Mouse (Mus musculus) heart, postnatal 0 days (tissue): ENCODE measurements around the gene Mylip. TPM values are rescaled to one million over a fixed set of nuclear protein-coding genes. Genes with fewer than 3 reads are reported as not detected.

ENCODE experiments used
- ATAC-seq: fragments of 200-750 bp; cut with Nextera tagmentation; 2 replicates; pipeline ENCODE4 v1.8.0; 2017; ENCODE audit warnings: low read depth, moderate number of reproducible peaks, moderate library complexity; ENCODE audit not compliant: insufficient read depth
- DNase-seq: peaks from one replicate; pipeline ENCODE4 v3.0.0-alpha.2; 2016; ENCODE audit warnings: low spot score
- H3K27ac ChIP-seq: fragments of 300-500 bp; sonication (generic); 2 replicates; pipeline ENCODE4 v1.5.1; 2014; ENCODE audit warnings: low read depth, mild to moderate bottlenecking
- H3K27me3 ChIP-seq: fragments of 300-500 bp; sonication (generic); 2 replicates; pipeline ENCODE4 v1.6.1; 2014; ENCODE audit warnings: low read length, mixed read lengths; ENCODE audit not compliant: control insufficient read depth, insufficient read depth
- H3K36me3 ChIP-seq: fragments of 300-500 bp; sonication (generic); replicated peaks from 2 replicates; pipeline ENCODE4 v1.6.1; 2014; ENCODE audit warnings: low read length, mixed read lengths; ENCODE audit not compliant: control insufficient read depth, insufficient read depth
- H3K4me1 ChIP-seq: fragments of 300-500 bp; sonication (generic); 2 replicates; pipeline ENCODE4 v1.6.1; 2014; ENCODE audit warnings: antibody characterized with exemption; ENCODE audit not compliant: control insufficient read depth, insufficient read depth
- H3K4me2 ChIP-seq: fragments of 300-500 bp; sonication (generic); 2 replicates; pipeline ENCODE4 v1.6.1; 2014; ENCODE audit warnings: low read depth, mild to moderate bottlenecking, low read length, moderate library complexity
- H3K4me3 ChIP-seq: fragments of 300-500 bp; sonication (generic); 2 replicates; pipeline ENCODE4 v1.5.1; 2014; ENCODE audit warnings: low read depth, low read length
- H3K9ac ChIP-seq: fragments of 300-500 bp; sonication (generic); replicated peaks from 2 replicates; pipeline ENCODE4 v1.6.1; 2014; ENCODE audit warnings: low read depth, low read length, mixed read lengths
- H3K9me3 ChIP-seq: fragments of 300-500 bp; sonication (generic); replicated peaks from 2 replicates; pipeline ENCODE4 v1.6.1; 2016; ENCODE audit warnings: low read length; ENCODE audit not compliant: control insufficient read depth
- CTCF ChIP-seq: IDR thresholded peaks from 2 replicates; pipeline ENCODE4 v1.5.1; 2016; ENCODE audit warnings: antibody characterized with exemption, control low read depth, low read depth
- EP300 ChIP-seq: IDR thresholded peaks from 2 replicates; pipeline ENCODE4 v1.6.1; 2016; ENCODE audit warnings: antibody characterized with exemption, low read depth
- WGBS: fragments of 180-500 bp; shearing (Covaris S2); extraction: QIAGEN DNeasy Blood & Tissue Kit; methylation state at CpG from one replicate; pipeline ENCODE4 v1.1.7; 2014; 5-methylcytosine and 5-hydroxymethylcytosine counted together
- polyA plus RNA-seq: library from polyadenylated mRNA; unstranded; fragments of >200 nt; fragmentation: Nextera tagmentation; extraction: Ambion mirVana; gene quantifications from 2 replicates; pipeline ENCODE4 v1.2.1, GENCODE M21; 2015
- total RNA-seq: library from RNA; depleted of rRNA; stranded (reverse); fragments of >200 nt; gene quantifications from 2 replicates; pipeline ENCODE4 v1.2.3, GENCODE M21; 2014; ENCODE audit warnings: low replicate concordance; rRNA removed

Mylip gene
- total and polyA plus RNA-seq, 2 experiments from 2014 or later: 7.1 to 30.1 TPM

DNA sequence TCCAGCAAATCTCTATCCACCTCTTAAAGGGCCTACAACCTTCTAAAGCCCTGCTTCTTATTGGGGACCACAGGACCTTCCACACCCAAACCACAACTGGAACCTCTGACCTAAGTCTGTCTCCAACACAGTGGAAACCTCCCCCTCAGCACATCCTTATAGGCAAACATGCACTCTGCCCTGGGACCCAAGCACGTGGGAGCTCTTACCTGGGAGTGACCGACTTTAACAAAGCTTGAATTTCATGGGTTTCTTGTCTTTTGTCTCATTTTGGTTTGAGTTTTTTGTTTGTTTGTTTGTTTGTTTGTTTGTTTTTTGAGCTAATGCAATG lies 66.3 kb downstream of the Mylip start:
- H3K4me3 ChIP-seq: no peak overlapping the region
- H3K27ac ChIP-seq: peak overlapping the region; percentile 80
- ATAC-seq: 0 out of 2 replicates have a peak, but pooled peaks have one; percentile 10
- H3K4me1 ChIP-seq: peaks cover 19% of the 10 kb centered on the region
- H3K9ac ChIP-seq: 0 out of 2 replicates have a peak overlapping the region, but pooled peaks have one; percentile 22
- 0 out of 2 replicates have a peak, but pooled peaks cover 4% of the 10 kb centered on the region for H3K9me3 ChIP-seq
- no peak for DNase-seq
- no peaks in the 10 kb centered on the region for H3K27me3 ChIP-seq
- 47% methylated on average over 2 of the region's 2 CpGs for WGBS
- TF ChIP-seq CTCF (no peak), EP300 (no peak)
- no peaks in the 10 kb centered on the region for H3K36me3 ChIP-seq
- H3K4me2 ChIP-seq: peak overlapping the region; percentile 48; the same call in 1 of the 2 replicates

DNA sequence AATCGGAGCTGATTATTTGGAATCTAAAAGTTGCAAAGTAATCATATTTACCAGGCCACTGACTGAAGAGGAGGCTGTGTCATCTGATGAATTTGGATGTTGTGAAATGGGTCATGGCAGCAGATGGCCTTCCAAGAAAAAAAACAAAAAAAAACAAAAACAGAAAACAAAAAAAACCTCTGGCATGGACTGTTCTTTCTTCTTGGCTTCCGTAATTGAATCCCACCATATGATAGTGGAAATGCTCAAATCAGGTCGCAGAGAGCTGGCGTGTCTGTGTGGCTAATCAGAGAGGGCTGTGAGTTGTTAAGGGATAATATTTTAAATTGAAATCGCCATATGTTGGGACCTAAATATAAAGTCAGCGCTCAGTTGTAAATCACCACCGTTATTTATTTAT lies 67.9 kb downstream of the Mylip start:
- H3K36me3 ChIP-seq: no peaks in the 10 kb centered on the region
- peaks cover 19% of the 10 kb centered on the region for H3K4me1 ChIP-seq
- TF ChIP-seq EP300 (no peak), CTCF (no peak)
- WGBS: 84% methylated on average over 7 of the region's 7 CpGs
- ATAC-seq: no peak
- H3K27ac ChIP-seq: no peak overlapping the region
- DNase-seq: no peak
- no peak overlapping the region for H3K4me2 ChIP-seq
- no peaks in the 10 kb centered on the region for H3K27me3 ChIP-seq
- no peak overlapping the region for H3K9ac ChIP-seq
- H3K9me3 ChIP-seq: no peaks in the 10 kb centered on the region
- H3K4me3 ChIP-seq: no peak overlapping the region

DNA sequence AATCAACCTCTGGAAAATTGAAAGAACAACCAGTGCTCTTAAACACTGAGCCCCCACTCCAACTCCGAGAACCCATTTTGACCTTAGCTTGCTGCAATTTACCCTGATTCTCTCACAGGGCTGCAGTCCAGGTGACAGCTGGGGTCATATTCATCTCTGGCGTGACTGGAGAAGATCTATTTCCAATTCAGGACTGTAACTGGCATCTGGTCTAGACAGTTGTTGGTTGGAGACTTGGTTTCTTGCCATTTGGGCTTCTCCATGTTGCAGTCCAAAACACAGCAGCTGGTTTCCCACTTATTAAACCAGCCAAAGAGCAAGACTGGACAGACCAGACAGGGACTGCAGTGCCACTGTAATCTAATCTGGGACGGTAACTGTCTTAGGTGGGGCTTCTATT lies 70.6 kb downstream of the Mylip start:
- H3K4me1 ChIP-seq: peaks cover 8% of the 10 kb centered on the region; the same call in 1 of the 2 replicates
- WGBS: 83% methylated on average over 3 of the region's 3 CpGs
- TF ChIP-seq CTCF: no peak
- no peak overlapping the region for H3K4me2 ChIP-seq
- H3K9me3 ChIP-seq: no peaks in the 10 kb centered on the region
- H3K27ac ChIP-seq: no peak overlapping the region
- ATAC-seq: no peak
- no peak overlapping the region for H3K4me3 ChIP-seq
- no peak for DNase-seq
- no peaks in the 10 kb centered on the region for H3K27me3 ChIP-seq
- H3K9ac ChIP-seq: no peak overlapping the region
- no peaks in the 10 kb centered on the region for H3K36me3 ChIP-seq

DNA sequence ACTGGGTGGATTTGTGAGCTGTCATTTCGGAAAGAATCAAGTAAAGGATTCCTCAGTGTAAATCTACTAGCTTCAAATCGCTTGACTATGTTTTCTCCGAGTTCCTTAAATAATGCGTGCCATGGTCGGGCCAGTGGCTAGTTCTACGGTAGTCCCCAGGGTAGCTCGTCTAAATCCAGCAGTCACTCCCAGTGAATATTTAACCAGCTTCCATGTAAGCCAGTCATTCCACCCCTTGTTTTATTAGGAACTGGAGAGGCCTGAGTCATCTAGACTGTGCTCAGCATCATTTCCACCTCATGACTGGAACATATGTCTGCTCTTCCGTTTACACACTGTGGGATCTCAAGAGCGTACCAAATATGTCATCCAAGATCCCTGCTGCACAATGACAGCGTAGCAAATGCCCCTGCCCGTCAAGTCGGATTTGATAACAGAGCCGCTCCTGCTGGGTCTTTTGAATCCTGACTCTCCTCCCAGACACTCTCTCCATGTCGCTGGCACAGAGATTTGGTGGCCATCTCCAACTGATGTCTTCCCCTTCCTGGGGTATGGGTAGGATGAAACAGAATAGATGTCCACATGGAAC lies 71.9 kb downstream of the Mylip start:
- WGBS: 67% methylated on average over 14 of the region's 14 CpGs
- no peaks in the 10 kb centered on the region for H3K27me3 ChIP-seq

More for the DNA sequence above, 71.9 kb downstream of the Mylip start:
- TF ChIP-seq EP300: no peak
- TF ChIP-seq CTCF: no peak
- ATAC-seq (no peak), DNase-seq (no peak)
- no peaks in the 10 kb centered on the region for H3K9me3 ChIP-seq
- H3K9ac ChIP-seq: no peak overlapping the region
- H3K4me3 ChIP-seq: no peak overlapping the region
- no peaks in the 10 kb centered on the region for H3K4me1 ChIP-seq
- no peak overlapping the region for H3K27ac ChIP-seq
- no peak overlapping the region for H3K4me2 ChIP-seq
- H3K36me3 ChIP-seq: no peaks in the 10 kb centered on the region

Other genes starting within 250 kb of the Mylip start
- gene Gmpr, start 117.7 kb downstream of the Mylip start, total RNA-seq: 195 TPM in 2 replicates
- 282 and 284 TPM in 2 replicates for gene Gmpr, start 117.7 kb downstream of the Mylip start, polyA plus RNA-seq